9 mouse cellular contexts compared by ENCODE assay signal in the genomic region with DNA sequence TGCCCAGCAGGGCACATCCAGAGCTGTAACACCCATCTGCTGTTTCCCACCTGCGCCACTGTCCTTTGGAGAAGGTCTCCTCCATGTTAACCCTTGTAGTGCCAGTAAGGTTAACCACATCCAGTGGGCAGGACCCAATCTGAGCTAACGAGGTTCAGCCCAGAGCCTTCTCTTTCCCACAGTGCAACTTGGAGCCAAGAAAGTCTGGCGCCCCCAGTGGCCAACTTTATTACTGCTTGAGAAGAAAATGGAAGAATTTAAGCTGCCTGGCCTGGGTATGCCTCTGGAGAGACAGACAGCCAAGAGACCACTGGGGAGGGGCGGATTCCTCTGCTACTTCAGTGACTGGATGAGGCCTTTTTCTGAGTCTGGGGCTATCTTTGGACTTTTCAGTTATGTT.
A peak's percentile ranks its signal among the peaks of the same experiment; 100 is the strongest.
DNase-seq lines count a peak whose midpoint lies in the region; ATAC-seq and TF ChIP-seq lines count a peak whose summit lies in the region.
"Had no signal": no experiment of that assay in that cellular context is flagged by ENCODE, and none has a peak within 500 bp of the region (broad histone marks: within the 10 kb centered on the region; RNA-seq: fewer than 3 reads in every experiment).

No protein-coding gene starts in this region.

- no peak for ATAC-seq in forebrain, embryonic 11.5 days (replicated peaks; ENCODE audit: low FRiP score)
- ATAC-seq in forebrain, embryonic 13.5 days = no peak
- ATAC-seq in embryonic facial prominence, embryonic 11.5 days (replicated peaks; ENCODE audit: insufficient number of reproducible peaks, low FRiP score, low TSS enrichment, low read depth) = no peak
- ATAC-seq in hindbrain, postnatal 0 days = peak; percentile 58; the same call in 1 of the 2 replicates

- no peaks in the 10 kb centered on the region for H3K9me3 ChIP-seq in forebrain, embryonic 11.5 days (ENCODE audit: control insufficient read depth, low read length)
- H3K9me3 ChIP-seq in forebrain, embryonic 13.5 days (replicated peaks) = no peaks in the 10 kb centered on the region
- no peaks in the 10 kb centered on the region for H3K9me3 ChIP-seq in embryonic facial prominence, embryonic 11.5 days (replicated peaks; ENCODE audit: control insufficient read depth, low read length)
- H3K9me3 ChIP-seq in hindbrain, postnatal 0 days (ENCODE audit: low read length) = no peaks in the 10 kb centered on the region
- H3K9me3 ChIP-seq: stomach, embryonic 15.5 days had no signal

- H3K9ac ChIP-seq in forebrain, embryonic 11.5 days (ENCODE audit: low read length) = no peak overlapping the region
- no peak overlapping the region for H3K9ac ChIP-seq in forebrain, embryonic 13.5 days
- no peak overlapping the region for H3K9ac ChIP-seq in embryonic facial prominence, embryonic 11.5 days (replicated peaks; ENCODE audit: low read length)
- H3K9ac ChIP-seq in hindbrain, postnatal 0 days (replicated peaks; ENCODE audit: low read length) = no peak overlapping the region
- H3K9ac ChIP-seq: stomach, embryonic 15.5 days had no signal

- H3K27me3 ChIP-seq in forebrain, embryonic 11.5 days (ENCODE audit: control insufficient read depth, insufficient read depth, low read length) = no peaks in the 10 kb centered on the region
- no peaks in the 10 kb centered on the region for H3K27me3 ChIP-seq in forebrain, embryonic 13.5 days
- H3K27me3 ChIP-seq in embryonic facial prominence, embryonic 11.5 days (ENCODE audit: control insufficient read depth, insufficient read depth, low read length) = no peaks in the 10 kb centered on the region
- no peaks in the 10 kb centered on the region for H3K27me3 ChIP-seq in hindbrain, postnatal 0 days (ENCODE audit: insufficient read depth, low read length)
- H3K27me3 ChIP-seq: stomach, embryonic 15.5 days had no signal

- no peaks in the 10 kb centered on the region for H3K36me3 ChIP-seq in forebrain, embryonic 11.5 days (ENCODE audit: control insufficient read depth, insufficient read depth, low read length)
- H3K36me3 ChIP-seq in forebrain, embryonic 13.5 days (ENCODE audit: poor library complexity, severe bottlenecking) = no peaks in the 10 kb centered on the region
- no peaks in the 10 kb centered on the region for H3K36me3 ChIP-seq in embryonic facial prominence, embryonic 11.5 days (replicated peaks; ENCODE audit: control insufficient read depth, insufficient read depth, low read depth, low read length)
- H3K36me3 ChIP-seq in hindbrain, postnatal 0 days (ENCODE audit: insufficient read depth, low read length) = no peaks in the 10 kb centered on the region
- H3K36me3 ChIP-seq: stomach, embryonic 15.5 days had no signal

- DNase-seq in forebrain, embryonic 11.5 days (ENCODE audit: low spot score) = peak; percentile 84
- DNase-seq in CD4-positive helper T cell, adult 2 months (ENCODE audit: low read depth, low spot score) = peak; percentile 56
- peak; percentile 56 for DNase-seq in adrenal gland, postnatal 25 days
- peak; percentile 81 for DNase-seq in embryonic facial prominence, embryonic 11.5 days (ENCODE audit: low spot score)
- peak; percentile 82 for DNase-seq in hindbrain, postnatal 0 days (ENCODE audit: low spot score)
- peak; percentile 58 for DNase-seq in lung, adult 2 months
- DNase-seq in right cerebral cortex, postnatal 14 days = peak; percentile 60

- H3K4me2 ChIP-seq in forebrain, embryonic 11.5 days (ENCODE audit: low read depth, low read length, severe bottlenecking) = no peak overlapping the region
- H3K4me2 ChIP-seq in forebrain, embryonic 13.5 days = no peak overlapping the region
- no peak overlapping the region for H3K4me2 ChIP-seq in embryonic facial prominence, embryonic 11.5 days (ENCODE audit: low read depth, low read length)
- no peak overlapping the region for H3K4me2 ChIP-seq in hindbrain, postnatal 0 days (ENCODE audit: low read depth, low read length)
- H3K4me2 ChIP-seq: stomach, embryonic 15.5 days had no signal

- no peak overlapping the region for H3K27ac ChIP-seq in forebrain, embryonic 11.5 days (ENCODE audit: low read depth, low read length)
- no peak overlapping the region for H3K27ac ChIP-seq in forebrain, embryonic 13.5 days
- H3K27ac ChIP-seq in embryonic facial prominence, embryonic 11.5 days (replicated peaks; ENCODE audit: low read depth, low read length) = no peak overlapping the region
- H3K27ac ChIP-seq in hindbrain, postnatal 0 days = no peak overlapping the region
- H3K27ac ChIP-seq: stomach, embryonic 15.5 days had no signal

- H3K4me3 ChIP-seq in forebrain, embryonic 11.5 days (ENCODE audit: low read depth, low read length) = no peak overlapping the region
- no peak overlapping the region for H3K4me3 ChIP-seq in forebrain, embryonic 13.5 days
- no peak overlapping the region for H3K4me3 ChIP-seq in embryonic facial prominence, embryonic 11.5 days (ENCODE audit: low read depth, low read length)
- no peak overlapping the region for H3K4me3 ChIP-seq in hindbrain, postnatal 0 days (ENCODE audit: low read length)
- no peak overlapping the region for H3K4me3 ChIP-seq in lung, adult 2 months (replicated peaks; ENCODE audit: extremely low read depth, low read depth, low read length)
- H3K4me3 ChIP-seq: stomach, embryonic 15.5 days had no signal

- TF ChIP-seq POLR2A in lung, adult 2 months (IDR thresholded peaks at IDR 0.05; ENCODE audit: borderline replicate concordance, extremely low read depth, low read depth, low read length) = no peak

- WGBS in forebrain, embryonic 11.5 days = 30% methylated on average over 4 of the region's 4 CpGs
- WGBS in forebrain, embryonic 13.5 days = 27% methylated on average over 4 of the region's 4 CpGs
- WGBS in embryonic facial prominence, embryonic 11.5 days = 32% methylated on average over 4 of the region's 4 CpGs
- WGBS in hindbrain, postnatal 0 days = 40% methylated on average over 4 of the region's 4 CpGs
- WGBS in lung, adult 2 months = 39% methylated on average over 4 of the region's 4 CpGs

- H3K4me1 ChIP-seq in forebrain, embryonic 11.5 days (replicated peaks; ENCODE audit: control insufficient read depth, insufficient read depth, low read length) = no peaks in the 10 kb centered on the region
- no peaks in the 10 kb centered on the region for H3K4me1 ChIP-seq in forebrain, embryonic 13.5 days
- no peaks in the 10 kb centered on the region for H3K4me1 ChIP-seq in embryonic facial prominence, embryonic 11.5 days (ENCODE audit: control insufficient read depth, insufficient read depth, low read length)
- H3K4me1 ChIP-seq in hindbrain, postnatal 0 days (ENCODE audit: insufficient read depth, low read length) = no peaks in the 10 kb centered on the region
- peaks cover 4% of the 10 kb centered on the region; the same call in 1 of the 2 replicates for H3K4me1 ChIP-seq in lung, adult 2 months (ENCODE audit: control insufficient read depth, insufficient read depth, low read length)

- peak; percentile 87 for TF ChIP-seq CTCF in hindbrain, postnatal 0 days (IDR thresholded peaks at IDR 0.05; ENCODE audit: low read depth)
- TF ChIP-seq CTCF in lung, adult 2 months (IDR thresholded peaks at IDR 0.05; ENCODE audit: insufficient read depth, low read length) = peak; percentile 57
